Mouse (Mus musculus) forebrain, embryonic 11.5 days (tissue): ENCODE measurements around the gene Zfp292. TPM values are rescaled to one million over a fixed set of nuclear protein-coding genes. Genes with fewer than 3 reads are reported as not detected.
"Not testable (repeated sequence)": the region's sequence is repeated elsewhere in the genome, so short reads cannot be mapped to it uniquely, and the experiment has no call there.

Experiments
- ATAC-seq: fragments of 200-750 bp; cut with Nextera tagmentation; replicated peaks from 2 replicates; pipeline ENCODE4 v1.8.0; 2017; ENCODE audit warnings: moderate TSS enrichment; ENCODE audit not compliant: low FRiP score
- DNase-seq: peaks from one replicate; pipeline ENCODE4 v3.0.0-alpha.2; 2017; ENCODE audit warnings: low spot score
- H3K27ac ChIP-seq: fragments of 300-500 bp; sonication (generic); 2 replicates; pipeline ENCODE4 v1.5.1; 2014; ENCODE audit warnings: low read depth, low read length
- H3K27me3 ChIP-seq: fragments of 300-500 bp; sonication (generic); 2 replicates; pipeline ENCODE4 v1.6.1; 2014; ENCODE audit warnings: mild to moderate bottlenecking, low read length, mixed read lengths; ENCODE audit not compliant: control insufficient read depth, insufficient read depth
- H3K36me3 ChIP-seq: fragments of 300-500 bp; sonication (generic); 2 replicates; pipeline ENCODE4 v1.6.1; 2014; ENCODE audit warnings: mild to moderate bottlenecking, low read length, moderate library complexity, mixed read lengths; ENCODE audit not compliant: control insufficient read depth, insufficient read depth
- H3K4me1 ChIP-seq: fragments of 300-500 bp; sonication (generic); replicated peaks from 2 replicates; pipeline ENCODE4 v1.6.1; 2014; ENCODE audit warnings: low read length, mixed read lengths; ENCODE audit not compliant: control insufficient read depth, insufficient read depth
- H3K4me2 ChIP-seq: fragments of 300-500 bp; sonication (generic); 2 replicates; pipeline ENCODE4 v1.6.1; 2014; ENCODE audit warnings: low read depth, mild to moderate bottlenecking, low read length, moderate library complexity, mixed read lengths; ENCODE audit not compliant: severe bottlenecking
- H3K4me3 ChIP-seq: fragments of 300-500 bp; sonication (generic); 2 replicates; pipeline ENCODE4 v1.5.1; 2014; ENCODE audit warnings: low read depth, low read length
- H3K9ac ChIP-seq: fragments of 300-500 bp; sonication (generic); 2 replicates; pipeline ENCODE4 v1.6.1; 2014; ENCODE audit warnings: low read length
- H3K9me3 ChIP-seq: fragments of 300-500 bp; sonication (generic); 2 replicates; pipeline ENCODE4 v1.6.1; 2016; ENCODE audit warnings: low read length, mixed read lengths; ENCODE audit not compliant: control insufficient read depth
- WGBS: fragments of 180-500 bp; shearing (Covaris S2); extraction: QIAGEN DNeasy Blood & Tissue Kit; methylation state at CpG from one replicate; pipeline ENCODE4 v1.1.7; 2014; 5-methylcytosine and 5-hydroxymethylcytosine counted together
- polyA plus RNA-seq: library from polyadenylated mRNA; unstranded; fragments of >200 nt; fragmentation: Nextera tagmentation; extraction: Ambion mirVana; gene quantifications from 2 replicates; pipeline ENCODE4 v1.2.1, GENCODE M21; 2014

Zfp292 gene
- 37.7 and 43.6 TPM in 2 replicates for polyA plus RNA-seq

GRCm38 (mm10) chr4:34882818-34883217, at the start of gene Zfp292:
Gene Zfp292, minus strand, starts transcription at chr4:34882960.
- WGBS = under 1% methylated on average over 44 of the region's 44 CpGs
- Histone ChIP-seq H3K27ac (peak within 1 kb of the TSS; percentile 99), H3K27me3 (no peaks in the 10 kb centered on the region), H3K9me3 (no peaks in the 10 kb centered on the region), H3K4me1 (peaks cover 2% of the 10 kb centered on the region; the same call in 1 of the 2 replicates), H3K36me3 (no peaks in the 10 kb centered on the region), H3K4me2 (peak within 1 kb of the TSS; percentile 63), H3K9ac (peak within 1 kb of the TSS; percentile 99), H3K4me3 (peak within 1 kb of the TSS; percentile 96)
- peak; percentile 98 for DNase-seq
- ATAC-seq = peak; percentile 96

- H3K27ac ChIP-seq, H3K9ac ChIP-seq, ATAC-seq, H3K4me3 ChIP-seq, H3K4me2 ChIP-seq, H3K36me3 ChIP-seq, DNase-seq, H3K4me1 ChIP-seq, H3K9me3 ChIP-seq, H3K27me3 ChIP-seq: not testable (repeated sequence)
- WGBS = 84% methylated on average over 7 of the region's 7 CpGs
Measured at GRCm38 (mm10) chr4:34928386-34928785, 45.6 kb upstream of the Zfp292 start.

- no peak for DNase-seq
- no peak overlapping the region for H3K4me2 ChIP-seq
- H3K27me3 ChIP-seq = no peaks in the 10 kb centered on the region
- ATAC-seq = 0 out of 2 replicates have a peak, but pooled peaks have one; percentile 49
- H3K9me3 ChIP-seq = no peaks in the 10 kb centered on the region
- no peaks in the 10 kb centered on the region for H3K4me1 ChIP-seq
- H3K9ac ChIP-seq = no peak overlapping the region
- no peak overlapping the region for H3K4me3 ChIP-seq
- H3K36me3 ChIP-seq = no peaks in the 10 kb centered on the region
- 64% methylated on average over 6 of the region's 6 CpGs for WGBS
- H3K27ac ChIP-seq = no peak overlapping the region
Measured at GRCm38 (mm10) chr4:34922177-34922870, 39.6 kb upstream of the Zfp292 start.

GRCm38 (mm10) chr4:34917400-34917799, 34.6 kb upstream of the Zfp292 start:
- H3K4me1 ChIP-seq = no peaks in the 10 kb centered on the region
- H3K9me3 ChIP-seq = no peaks in the 10 kb centered on the region
- no peak for DNase-seq
- H3K4me3 ChIP-seq = no peak overlapping the region
- H3K36me3 ChIP-seq = no peaks in the 10 kb centered on the region
- H3K4me2 ChIP-seq = no peak overlapping the region
- 55% methylated on average over 7 of the region's 7 CpGs for WGBS
- no peak overlapping the region for H3K27ac ChIP-seq
- H3K9ac ChIP-seq = no peak overlapping the region
- H3K27me3 ChIP-seq = no peaks in the 10 kb centered on the region
- no peak for ATAC-seq

- no peak overlapping the region for H3K4me3 ChIP-seq
- H3K9me3 ChIP-seq = no peaks in the 10 kb centered on the region
- WGBS = 81% methylated on average over 3 of the region's 3 CpGs
- no peak overlapping the region for H3K9ac ChIP-seq
- no peak overlapping the region for H3K27ac ChIP-seq
- DNase-seq (no peak), ATAC-seq (no peak)
- H3K27me3 ChIP-seq = no peaks in the 10 kb centered on the region
- H3K36me3 ChIP-seq = no peaks in the 10 kb centered on the region
- H3K4me1 ChIP-seq = no peaks in the 10 kb centered on the region
- no peak overlapping the region for H3K4me2 ChIP-seq
Measured at GRCm38 (mm10) chr4:34912171-34912570, 29.4 kb upstream of the Zfp292 start.

GRCm38 (mm10) chr4:34911401-34911800, 28.6 kb upstream of the Zfp292 start:
- no peaks in the 10 kb centered on the region for H3K36me3 ChIP-seq
- H3K4me3 ChIP-seq = no peak overlapping the region
- WGBS = 75% methylated on average over 3 of the region's 3 CpGs
- H3K9me3 ChIP-seq = no peaks in the 10 kb centered on the region
- no peak overlapping the region for H3K27ac ChIP-seq
- DNase-seq (no peak), ATAC-seq (no peak)
- H3K4me1 ChIP-seq = no peaks in the 10 kb centered on the region
- H3K4me2 ChIP-seq = no peak overlapping the region
- no peak overlapping the region for H3K9ac ChIP-seq
- no peaks in the 10 kb centered on the region for H3K27me3 ChIP-seq

GRCm38 (mm10) chr4:34908127-34908526, 25.4 kb upstream of the Zfp292 start:
- ATAC-seq (no peak), DNase-seq (no peak)
- H3K36me3 ChIP-seq = no peaks in the 10 kb centered on the region
- no peak overlapping the region for H3K27ac ChIP-seq
- H3K4me3 ChIP-seq = no peak overlapping the region
- 94% methylated on average over 7 of the region's 7 CpGs for WGBS
- no peaks in the 10 kb centered on the region for H3K4me1 ChIP-seq
- H3K9ac ChIP-seq = no peak overlapping the region
- H3K27me3 ChIP-seq = no peaks in the 10 kb centered on the region
- no peaks in the 10 kb centered on the region for H3K9me3 ChIP-seq
- no peak overlapping the region for H3K4me2 ChIP-seq

GRCm38 (mm10) chr4:34907026-34907425, 24.3 kb upstream of the Zfp292 start:
- Histone ChIP-seq H3K4me1 (no peaks in the 10 kb centered on the region), H3K27me3 (no peaks in the 10 kb centered on the region), H3K36me3 (no peaks in the 10 kb centered on the region), H3K27ac (no peak overlapping the region), H3K9ac (no peak overlapping the region), H3K4me3 (no peak overlapping the region), H3K4me2 (no peak overlapping the region), H3K9me3 (no peaks in the 10 kb centered on the region)
- 42% methylated on average over 14 of the region's 14 CpGs for WGBS
- ATAC-seq = no peak
- no peak for DNase-seq

- H3K4me2 ChIP-seq = no peak overlapping the region
- no peak overlapping the region for H3K4me3 ChIP-seq
- DNase-seq (no peak), ATAC-seq (no peak)
- H3K9ac ChIP-seq = no peak overlapping the region
- H3K27me3 ChIP-seq = no peaks in the 10 kb centered on the region
- no peaks in the 10 kb centered on the region for H3K4me1 ChIP-seq
- no peaks in the 10 kb centered on the region for H3K9me3 ChIP-seq
- 75% methylated on average over 4 of the region's 4 CpGs for WGBS
- no peak overlapping the region for H3K27ac ChIP-seq
- H3K36me3 ChIP-seq = no peaks in the 10 kb centered on the region
Measured at GRCm38 (mm10) chr4:34906151-34906550, 23.4 kb upstream of the Zfp292 start.
